Mouse (Mus musculus) limb, embryonic 12.5 days (tissue): Measurements from ENCODE around the gene Zic1. TPM values are rescaled to one million over a fixed set of nuclear protein-coding genes. Genes with fewer than 3 reads are reported as not detected.

Source experiments
- ATAC-seq: fragments of 200-750 bp; cut with Nextera tagmentation; 2 replicates; pipeline ENCODE4 v1.8.0; 2017; ENCODE audit warnings: low read depth, moderate TSS enrichment; ENCODE audit not compliant: insufficient number of reproducible peaks, insufficient read depth, low FRiP score, low TSS enrichment
- H3K27ac ChIP-seq: fragments of 300-500 bp; sonication (generic); 2 replicates; pipeline ENCODE4 v1.5.1; 2016; ENCODE audit warnings: mild to moderate bottlenecking, moderate library complexity
- H3K27me3 ChIP-seq: fragments of 300-500 bp; sonication (generic); 2 replicates; pipeline ENCODE4 v1.6.1; 2016; ENCODE audit warnings: mild to moderate bottlenecking, moderate library complexity
- H3K36me3 ChIP-seq: fragments of 300-500 bp; sonication (generic); 2 replicates; pipeline ENCODE4 v1.6.1; 2016; ENCODE audit warnings: mild to moderate bottlenecking, moderate library complexity
- H3K4me1 ChIP-seq: fragments of 300-500 bp; sonication (generic); replicated peaks from 2 replicates; pipeline ENCODE4 v1.6.1; 2016
- H3K4me2 ChIP-seq: fragments of 300-500 bp; sonication (generic); 2 replicates; pipeline ENCODE4 v1.6.1; 2016; ENCODE audit warnings: mild to moderate bottlenecking, moderate library complexity
- H3K4me3 ChIP-seq: fragments of 300-500 bp; sonication (generic); replicated peaks from 2 replicates; pipeline ENCODE4 v1.5.1; 2016; ENCODE audit warnings: mild to moderate bottlenecking
- H3K9ac ChIP-seq: fragments of 300-500 bp; sonication (generic); replicated peaks from 2 replicates; pipeline ENCODE4 v1.6.1; 2016; ENCODE audit warnings: mild to moderate bottlenecking, moderate library complexity
- H3K9me3 ChIP-seq: fragments of 300-500 bp; sonication (generic); 2 replicates; pipeline ENCODE4 v1.6.1; 2016; ENCODE audit warnings: mild to moderate bottlenecking, moderate library complexity
- WGBS: fragments of 180-500 bp; shearing (Covaris S2); methylation state at CpG from one replicate; pipeline ENCODE4 v1.1.7; 2016; 5-methylcytosine and 5-hydroxymethylcytosine counted together
- polyA plus RNA-seq: library from polyadenylated mRNA; unstranded; fragments of >200 nt; fragmentation: Nextera tagmentation; extraction: Ambion mirVana; gene quantifications from 2 replicates; pipeline ENCODE4 v1.2.1, GENCODE M21; 2016

The Zic1 gene
- 0.13 and 0.20 TPM in 2 replicates for polyA plus RNA-seq

GRCm38 (mm10) chr9:91365664-91366063, at the start of gene Zic1:
TSS of gene Zic1 (minus strand) at chr9:91365810.
- peak within 1 kb of the TSS; percentile 37 for H3K4me2 ChIP-seq
- H3K27me3 ChIP-seq = peaks cover 100% of the 10 kb centered on the region
- peak within 1 kb of the TSS; percentile 28 for H3K4me3 ChIP-seq
- H3K9me3 ChIP-seq = no peaks in the 10 kb centered on the region
- H3K9ac ChIP-seq = 0 out of 2 replicates have a peak within 1 kb of the TSS, but pooled peaks have one; percentile 12
- H3K36me3 ChIP-seq = no peaks in the 10 kb centered on the region
- H3K27ac ChIP-seq = no peak within 1 kb of the TSS
- ATAC-seq = no peak
- H3K4me1 ChIP-seq = peaks cover 12% of the 10 kb centered on the region
- WGBS = 2% methylated on average over 33 of the region's 33 CpGs

GRCm38 (mm10) chr9:91414007-91414661, 48.5 kb upstream of the Zic1 start:
- Histone ChIP-seq H3K27me3 (peaks cover 77% of the 10 kb centered on the region), H3K4me2 (peak overlapping the region; percentile 16; the same call in 1 of the 2 replicates), H3K27ac (no peak overlapping the region), H3K9me3 (no peaks in the 10 kb centered on the region), H3K4me1 (no peaks in the 10 kb centered on the region), H3K9ac (no peak overlapping the region), H3K36me3 (no peaks in the 10 kb centered on the region), H3K4me3 (no peak overlapping the region)
- under 1% methylated on average over 12 of the region's 12 CpGs for WGBS
- ATAC-seq = no peak

- no peak for ATAC-seq
- Histone ChIP-seq H3K9me3 (0 out of 2 replicates have a peak, but pooled peaks cover 4% of the 10 kb centered on the region), H3K27ac (no peak overlapping the region), H3K4me3 (no peak overlapping the region), H3K4me2 (no peak overlapping the region), H3K9ac (no peak overlapping the region), H3K27me3 (peaks cover 68% of the 10 kb centered on the region), H3K36me3 (no peaks in the 10 kb centered on the region), H3K4me1 (no peaks in the 10 kb centered on the region)
- 0% methylated on average over 3 of the region's 3 CpGs for WGBS
Measured at GRCm38 (mm10) chr9:91409771-91410170, 44.2 kb upstream of the Zic1 start.

- WGBS = under 1% methylated on average over 6 of the region's 6 CpGs
Measured at GRCm38 (mm10) chr9:91406258-91406763, 40.7 kb upstream of the Zic1 start.

GRCm38 (mm10) chr9:91405753-91406178, 40.2 kb upstream of the Zic1 start:
- Histone ChIP-seq H3K9me3 (0 out of 2 replicates have a peak, but pooled peaks cover 4% of the 10 kb centered on the region), H3K27me3 (peaks cover 85% of the 10 kb centered on the region), H3K4me2 (no peak overlapping the region), H3K9ac (no peak overlapping the region), H3K4me3 (no peak overlapping the region), H3K27ac (no peak overlapping the region), H3K4me1 (no peaks in the 10 kb centered on the region), H3K36me3 (no peaks in the 10 kb centered on the region)
- 0% methylated on average over 16 of the region's 16 CpGs for WGBS
- no peak for ATAC-seq

More at GRCm38 (mm10) chr9:91406258-91406763, 40.7 kb upstream of the Zic1 start:
- 0 out of 2 replicates have a peak, but pooled peaks cover 4% of the 10 kb centered on the region for H3K9me3 ChIP-seq
- peaks cover 82% of the 10 kb centered on the region for H3K27me3 ChIP-seq
- H3K4me3 ChIP-seq = no peak overlapping the region
- no peaks in the 10 kb centered on the region for H3K36me3 ChIP-seq
- no peak overlapping the region for H3K9ac ChIP-seq
- no peak overlapping the region for H3K4me2 ChIP-seq
- no peak overlapping the region for H3K27ac ChIP-seq
- H3K4me1 ChIP-seq = no peaks in the 10 kb centered on the region
- ATAC-seq = no peak

- no peak overlapping the region for H3K4me2 ChIP-seq
- 0 out of 2 replicates have a peak, but pooled peaks cover 4% of the 10 kb centered on the region for H3K9me3 ChIP-seq
- under 1% methylated on average over 27 of the region's 27 CpGs for WGBS
- no peak overlapping the region for H3K4me3 ChIP-seq
- no peaks in the 10 kb centered on the region for H3K4me1 ChIP-seq
- no peak for ATAC-seq
- no peaks in the 10 kb centered on the region for H3K36me3 ChIP-seq
- H3K27me3 ChIP-seq = peaks cover 85% of the 10 kb centered on the region
- H3K27ac ChIP-seq = no peak overlapping the region
- no peak overlapping the region for H3K9ac ChIP-seq
Measured at GRCm38 (mm10) chr9:91404905-91405752, 39.5 kb upstream of the Zic1 start.

- Histone ChIP-seq H3K9me3 (0 out of 2 replicates have a peak, but pooled peaks cover 4% of the 10 kb centered on the region), H3K27ac (no peak overlapping the region), H3K27me3 (peaks cover 85% of the 10 kb centered on the region), H3K4me2 (no peak overlapping the region), H3K4me1 (no peaks in the 10 kb centered on the region), H3K9ac (no peak overlapping the region), H3K4me3 (no peak overlapping the region), H3K36me3 (no peaks in the 10 kb centered on the region)
- ATAC-seq = no peak
- WGBS = under 1% methylated on average over 13 of the region's 13 CpGs
Measured at GRCm38 (mm10) chr9:91404229-91404628, 38.6 kb upstream of the Zic1 start.

GRCm38 (mm10) chr9:91401471-91401870, 35.9 kb upstream of the Zic1 start:
- Histone ChIP-seq H3K9ac (no peak overlapping the region), H3K4me1 (no peaks in the 10 kb centered on the region), H3K27me3 (peaks cover 93% of the 10 kb centered on the region), H3K27ac (no peak overlapping the region), H3K36me3 (no peaks in the 10 kb centered on the region), H3K9me3 (no peaks in the 10 kb centered on the region), H3K4me3 (no peak overlapping the region), H3K4me2 (no peak overlapping the region)
- ATAC-seq = no peak
- WGBS = under 1% methylated on average over 10 of the region's 10 CpGs

GRCm38 (mm10) chr9:91400482-91401093, 35.0 kb upstream of the Zic1 start:
- Histone ChIP-seq H3K27ac (no peak overlapping the region), H3K27me3 (peaks cover 91% of the 10 kb centered on the region), H3K9me3 (no peaks in the 10 kb centered on the region), H3K36me3 (no peaks in the 10 kb centered on the region), H3K9ac (no peak overlapping the region), H3K4me2 (no peak overlapping the region), H3K4me3 (no peak overlapping the region), H3K4me1 (no peaks in the 10 kb centered on the region)
- 9% methylated on average over 8 of the region's 8 CpGs for WGBS
- ATAC-seq = no peak

- no peaks in the 10 kb centered on the region for H3K4me1 ChIP-seq
- H3K9ac ChIP-seq = no peak overlapping the region
- H3K27me3 ChIP-seq = peaks cover 91% of the 10 kb centered on the region
- 11% methylated on average over 7 of the region's 7 CpGs for WGBS
- H3K4me2 ChIP-seq = no peak overlapping the region
- ATAC-seq = no peak
- H3K4me3 ChIP-seq = no peak overlapping the region
- H3K9me3 ChIP-seq = no peaks in the 10 kb centered on the region
- no peaks in the 10 kb centered on the region for H3K36me3 ChIP-seq
- H3K27ac ChIP-seq = no peak overlapping the region
Measured at GRCm38 (mm10) chr9:91399976-91400375, 34.4 kb upstream of the Zic1 start.
